Mouse (Mus musculus) bone marrow macrophage, adult 2 months (primary cell): ENCODE data around the gene Apba1. TPM values are rescaled to one million over a fixed set of nuclear protein-coding genes. Genes with fewer than 3 reads are reported as not detected.
A peak's percentile ranks its signal among the peaks of the same experiment; 100 is the strongest.

Source experiments
- H3K27ac ChIP-seq: 2 replicates; pipeline ENCODE4 v1.5.1; 2012; ENCODE audit warnings: low read depth, low read length; ENCODE audit not compliant: insufficient read depth
- H3K4me1 ChIP-seq: 2 replicates; pipeline ENCODE4 v1.6.1; 2012; ENCODE audit warnings: low read length; ENCODE audit not compliant: control insufficient read depth, insufficient read depth
- H3K4me3 ChIP-seq: 2 replicates; pipeline ENCODE4 v1.5.1; 2012; ENCODE audit warnings: mild to moderate bottlenecking, low read length, moderate library complexity; ENCODE audit not compliant: insufficient read depth
- CTCF ChIP-seq: IDR thresholded peaks from 2 replicates; pipeline ENCODE4 v1.5.1; 2012; ENCODE audit warnings: low read depth, mild to moderate bottlenecking, low read length, moderate library complexity
- POLR2A ChIP-seq: IDR thresholded peaks from 2 replicates; pipeline ENCODE4 v1.6.1; 2012; ENCODE audit warnings: mild to moderate bottlenecking, low read depth, low read length, borderline replicate concordance
- polyA plus RNA-seq: library from polyadenylated mRNA; stranded (reverse); fragments of >200 nt; gene quantifications from 2 replicates; pipeline ENCODE4 v1.2.4, GENCODE M21; 2012; ENCODE audit not compliant: missing spikeins, insufficient read depth, insufficient read length

Gene Apba1
- polyA plus RNA-seq, 1 experiment, result 11.8 TPM

DNA sequence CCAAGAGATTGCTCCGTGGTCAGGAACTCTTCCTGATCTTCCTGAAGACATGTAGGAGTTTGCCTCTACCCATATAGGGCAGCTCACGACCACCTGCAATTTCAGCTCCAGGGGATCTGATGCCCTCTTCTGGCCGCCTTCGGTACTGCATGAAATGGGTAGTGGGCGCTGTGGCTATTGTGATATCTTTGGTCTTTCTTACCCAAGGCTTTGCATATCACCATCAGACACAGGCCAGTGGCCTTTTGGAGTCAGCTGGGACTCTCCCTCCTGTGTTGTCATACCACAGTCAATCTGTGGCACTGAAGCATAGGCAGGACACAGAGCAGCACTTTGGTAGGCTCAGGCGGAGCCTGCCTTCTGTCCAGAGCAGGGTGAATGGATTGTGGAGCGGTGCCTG lies 13.3 kb downstream of the Apba1 start:
- Histone ChIP-seq H3K4me1 (0 out of 2 replicates have a peak, but pooled peaks cover 2% of the 10 kb centered on the region), H3K27ac (no peak overlapping the region), H3K4me3 (no peak overlapping the region)
- TF ChIP-seq CTCF (peak; percentile 50), POLR2A (no peak)

DNA sequence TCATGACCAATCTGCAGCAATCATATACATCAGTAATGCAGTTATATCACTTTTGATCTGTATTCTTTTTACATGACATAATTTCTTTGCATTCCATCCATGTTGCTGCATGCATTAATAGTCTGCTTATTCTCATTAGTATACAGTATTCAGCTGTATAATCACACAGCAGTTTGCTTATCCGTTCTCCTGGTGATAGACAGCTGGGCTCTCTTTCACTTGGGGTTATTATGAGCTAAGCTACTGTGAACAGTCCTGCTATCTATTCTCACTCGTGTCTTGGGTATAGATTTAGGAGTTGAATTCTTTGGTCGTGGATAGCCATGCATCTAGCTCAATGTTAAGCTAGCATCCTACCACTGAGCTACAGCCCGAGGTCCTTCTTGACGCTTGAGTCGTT lies 16.7 kb downstream of the Apba1 start:
- TF ChIP-seq CTCF (no peak), POLR2A (no peak)
- H3K27ac ChIP-seq, result no peak overlapping the region
- H3K4me1 ChIP-seq, result 0 out of 2 replicates have a peak, but pooled peaks cover 2% of the 10 kb centered on the region
- no peak overlapping the region for H3K4me3 ChIP-seq

GRCm38 (mm10) chr19:23779130-23779529 lies 20.4 kb downstream of the Apba1 start:
- Histone ChIP-seq H3K4me1 (no peaks in the 10 kb centered on the region; the same call in 1 of the 2 replicates), H3K27ac (no peak overlapping the region), H3K4me3 (no peak overlapping the region)
- TF ChIP-seq CTCF (no peak), POLR2A (no peak)

DNA sequence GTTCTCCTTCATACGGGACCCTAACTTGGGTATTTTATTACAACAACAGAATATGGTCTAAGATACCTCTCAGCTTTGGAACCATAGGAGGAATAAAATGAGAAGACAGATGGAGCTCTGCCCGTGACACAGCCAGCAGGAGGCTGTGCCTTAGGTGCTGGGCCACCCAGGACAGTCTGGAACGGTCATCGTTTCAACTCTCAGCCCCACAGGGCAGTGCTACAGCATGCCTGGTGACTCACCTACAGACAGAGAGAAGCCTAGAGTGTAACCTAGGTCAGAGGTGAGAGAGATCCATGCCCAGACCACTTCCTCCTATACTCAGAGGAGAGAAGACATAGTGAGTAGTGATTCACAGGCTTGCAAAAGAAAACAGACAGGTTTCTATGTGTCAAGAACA lies 21.4 kb downstream of the Apba1 start:
- no peak overlapping the region for H3K27ac ChIP-seq
- TF ChIP-seq POLR2A (no peak), CTCF (no peak)
- no peak overlapping the region for H3K4me3 ChIP-seq
- H3K4me1 ChIP-seq, result no peaks in the 10 kb centered on the region; the same call in 1 of the 2 replicates

GRCm38 (mm10) chr19:23781968-23782367 lies 23.3 kb downstream of the Apba1 start:
- H3K4me3 ChIP-seq, result no peak overlapping the region
- H3K4me1 ChIP-seq, result no peaks in the 10 kb centered on the region; the same call in 1 of the 2 replicates
- no peak for TF ChIP-seq CTCF
- TF ChIP-seq POLR2A, result no peak
- no peak overlapping the region for H3K27ac ChIP-seq

DNA sequence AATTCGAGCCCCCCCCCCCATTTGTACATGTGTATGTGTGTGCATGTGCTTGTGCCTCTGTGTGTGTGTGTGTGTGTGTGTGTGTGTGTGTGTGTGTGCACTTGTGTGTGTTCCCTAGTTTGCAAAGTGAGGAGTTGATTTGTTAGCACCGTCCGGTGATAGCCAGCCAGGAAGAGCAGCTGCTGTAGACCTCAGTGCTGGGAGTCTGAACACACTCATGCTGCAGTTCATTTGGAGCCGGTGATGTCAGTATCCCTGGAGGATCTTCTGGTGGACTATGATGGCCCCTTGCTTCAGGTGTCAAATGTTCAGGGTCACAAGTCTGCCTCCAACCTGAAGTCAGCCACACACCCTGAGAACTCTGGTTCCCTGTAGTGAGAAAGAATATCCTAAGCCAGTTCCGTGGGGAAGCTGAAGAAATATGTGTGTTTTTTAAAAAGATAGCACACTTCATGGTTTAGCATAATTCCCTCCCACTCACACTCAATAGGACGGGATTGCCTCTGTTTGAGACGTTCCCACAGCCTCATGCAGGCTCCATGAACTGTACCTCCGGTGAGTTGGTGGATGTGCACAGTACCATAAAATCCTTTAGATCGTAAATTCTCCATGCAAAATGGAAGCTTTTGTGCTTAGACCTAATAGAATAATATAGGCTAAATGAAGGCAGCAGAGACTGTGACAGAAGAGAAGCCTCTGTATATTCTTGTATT lies 29.9 kb downstream of the Apba1 start:
- TF ChIP-seq POLR2A (no peak), CTCF (no peak)
- H3K27ac ChIP-seq, result no peak overlapping the region
- H3K4me3 ChIP-seq, result no peak overlapping the region

DNA sequence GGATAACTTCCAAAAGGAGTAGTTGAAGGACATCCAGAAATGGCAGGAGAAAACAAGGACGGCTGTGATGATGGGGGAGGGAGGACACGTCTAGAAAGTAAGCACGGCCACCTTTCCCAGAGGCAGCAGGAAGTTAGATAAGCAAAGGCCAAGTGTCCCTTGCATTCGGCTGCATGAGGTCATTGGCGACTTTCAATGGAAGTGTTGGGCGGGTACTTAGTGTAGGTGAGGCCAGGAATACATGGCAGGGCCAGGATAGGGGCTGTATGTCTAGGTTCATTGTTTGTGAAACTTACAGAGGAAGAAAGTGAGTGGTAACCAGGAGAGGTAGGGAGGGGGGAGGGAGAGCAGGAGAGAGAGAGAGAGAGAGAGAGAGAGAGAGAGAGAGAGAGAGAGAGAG lies 33.0 kb downstream of the Apba1 start:
- TF ChIP-seq CTCF (no peak), POLR2A (no peak)
- H3K4me1 ChIP-seq, result no peaks in the 10 kb centered on the region

More for the DNA sequence above, 29.9 kb downstream of the Apba1 start:
- no peaks in the 10 kb centered on the region for H3K4me1 ChIP-seq

DNA sequence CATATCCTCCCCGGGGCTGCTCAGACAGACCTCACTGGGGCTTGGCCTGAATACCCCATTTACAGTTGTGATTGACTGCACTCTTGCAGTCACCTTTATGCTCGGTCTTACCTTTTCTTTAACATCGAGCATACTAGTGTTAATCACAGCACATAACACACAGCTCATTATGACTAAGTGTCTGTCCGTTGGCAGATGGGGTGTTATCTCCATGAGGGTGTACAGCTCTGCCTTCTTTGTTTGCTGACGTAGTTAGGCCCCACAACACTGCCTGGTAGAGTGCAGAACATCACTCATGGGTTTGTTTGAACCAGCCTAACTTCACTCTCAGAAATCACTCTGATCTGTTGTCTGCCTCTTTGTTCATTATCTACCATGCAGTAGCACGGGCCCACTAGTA lies 33.9 kb downstream of the Apba1 start:
- Histone ChIP-seq H3K27ac (no peak overlapping the region), H3K4me1 (no peaks in the 10 kb centered on the region), H3K4me3 (no peak overlapping the region)
- no peak for TF ChIP-seq POLR2A

More for the DNA sequence above, 33.0 kb downstream of the Apba1 start:
- Histone ChIP-seq H3K27ac (no peak overlapping the region), H3K4me3 (no peak overlapping the region)

- TF ChIP-seq POLR2A (no peak), CTCF (no peak)
- H3K4me1 ChIP-seq, result no peaks in the 10 kb centered on the region
- H3K27ac ChIP-seq, result no peak overlapping the region
- H3K4me3 ChIP-seq, result no peak overlapping the region
Observed at GRCm38 (mm10) chr19:23794491-23794890, 35.8 kb downstream of the Apba1 start.

- Histone ChIP-seq H3K4me3 (no peak overlapping the region), H3K4me1 (no peaks in the 10 kb centered on the region), H3K27ac (no peak overlapping the region)
- TF ChIP-seq POLR2A, result no peak
- no peak for TF ChIP-seq CTCF
Observed at GRCm38 (mm10) chr19:23795156-23795555, 36.5 kb downstream of the Apba1 start.
